Mouse (Mus musculus) kidney, embryonic 16.5 days (tissue): ENCODE data around the gene Stx17. TPM values are rescaled to one million over a fixed set of nuclear protein-coding genes. Genes with fewer than 3 reads are reported as not detected.

Experiments
- ATAC-seq: fragments of 200-750 bp; cut with Nextera tagmentation; 2 replicates; pipeline ENCODE4 v1.8.0; 2017; ENCODE audit warnings: moderate TSS enrichment; ENCODE audit not compliant: low FRiP score, low TSS enrichment
- H3K27ac ChIP-seq: fragments of 300-500 bp; sonication (generic); 2 replicates; pipeline ENCODE4 v1.5.1; 2014; ENCODE audit warnings: low read length
- H3K27me3 ChIP-seq: fragments of 300-500 bp; sonication (generic); 2 replicates; pipeline ENCODE4 v1.6.1; 2014; ENCODE audit warnings: low read length, control low read depth, mixed read lengths; ENCODE audit not compliant: insufficient read depth
- H3K36me3 ChIP-seq: fragments of 300-500 bp; sonication (generic); 2 replicates; pipeline ENCODE4 v1.6.1; 2014; ENCODE audit warnings: low read length, control low read depth, mixed read lengths; ENCODE audit not compliant: insufficient read depth
- H3K4me1 ChIP-seq: fragments of 300-500 bp; sonication (generic); 2 replicates; pipeline ENCODE4 v1.6.1; 2014; ENCODE audit warnings: low read length, control low read depth, mixed read lengths; ENCODE audit not compliant: insufficient read depth
- H3K4me2 ChIP-seq: fragments of 300-500 bp; sonication (generic); replicated peaks from 2 replicates; pipeline ENCODE4 v1.6.1; 2014; ENCODE audit warnings: low read depth, low read length
- H3K4me3 ChIP-seq: fragments of 300-500 bp; sonication (generic); 2 replicates; pipeline ENCODE4 v1.5.1; 2014; ENCODE audit warnings: mild to moderate bottlenecking, low read length
- H3K9ac ChIP-seq: fragments of 300-500 bp; sonication (generic); replicated peaks from 2 replicates; pipeline ENCODE4 v1.6.1; 2014; ENCODE audit warnings: low read length
- H3K9me3 ChIP-seq: fragments of 300-500 bp; sonication (generic); 2 replicates; pipeline ENCODE4 v1.6.1; 2016; ENCODE audit warnings: low read length, control low read depth
- WGBS: fragments of 180-500 bp; shearing (Covaris S2); extraction: QIAGEN DNeasy Blood & Tissue Kit; methylation state at CpG from one replicate; pipeline ENCODE4 v1.1.7; 2014; 5-methylcytosine and 5-hydroxymethylcytosine counted together
- polyA plus RNA-seq: library from polyadenylated mRNA; unstranded; fragments of >200 nt; fragmentation: Nextera tagmentation; extraction: Ambion mirVana; gene quantifications from 2 replicates; pipeline ENCODE4 v1.2.1, GENCODE M21; 2015

Stx17 gene
- polyA plus RNA-seq, 1 experiment from 2014 or later, result 23.6 TPM

DNA sequence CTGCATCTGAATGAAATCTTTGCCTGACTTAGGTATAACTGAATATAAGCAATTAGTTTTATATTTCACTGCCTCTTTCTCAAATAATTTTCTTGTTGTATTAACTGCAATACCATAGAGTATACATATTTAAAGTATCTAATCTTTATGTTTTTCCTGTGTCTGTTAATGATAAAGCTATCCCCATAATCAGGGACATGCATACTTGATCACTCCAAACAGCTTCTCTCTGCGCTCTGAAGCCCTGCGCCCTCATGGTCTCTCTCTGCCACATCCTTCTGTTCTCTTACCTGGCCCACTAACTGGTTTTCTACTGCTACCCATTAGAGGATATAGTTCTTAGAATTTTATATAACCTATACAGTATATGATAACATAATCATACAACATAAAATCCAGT lies 24.8 kb downstream of the Stx17 start:
- Histone ChIP-seq H3K4me1 (no peaks in the 10 kb centered on the region), H3K36me3 (no peaks in the 10 kb centered on the region), H3K4me2 (no peak overlapping the region), H3K9ac (no peak overlapping the region), H3K27me3 (no peaks in the 10 kb centered on the region), H3K27ac (no peak overlapping the region), H3K9me3 (no peaks in the 10 kb centered on the region), H3K4me3 (no peak overlapping the region)
- no peak for ATAC-seq
- WGBS, result 91% methylated on average over 2 of the region's 2 CpGs

DNA sequence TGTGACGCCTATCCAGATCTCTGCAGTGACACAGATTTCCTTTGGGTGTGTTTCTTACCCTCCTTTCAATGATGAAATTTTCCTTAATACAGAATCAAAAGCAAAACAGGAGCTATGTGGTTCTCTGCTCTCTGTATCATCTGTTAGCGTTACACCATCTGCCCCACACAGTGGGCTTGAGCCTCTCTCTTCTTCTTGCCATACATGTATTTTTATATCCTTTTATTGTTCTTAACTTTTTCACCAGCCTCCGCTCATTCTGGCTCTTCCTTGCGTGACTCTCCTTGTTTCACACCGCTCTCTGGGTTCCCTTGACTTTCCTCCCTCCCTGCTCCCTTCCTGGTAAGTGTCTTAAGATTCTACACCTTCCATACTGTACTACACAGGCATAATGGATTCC lies 28.5 kb downstream of the Stx17 start:
- Histone ChIP-seq H3K27me3 (no peaks in the 10 kb centered on the region), H3K9me3 (no peaks in the 10 kb centered on the region), H3K4me1 (no peaks in the 10 kb centered on the region), H3K9ac (no peak overlapping the region), H3K27ac (no peak overlapping the region), H3K4me2 (no peak overlapping the region), H3K36me3 (no peaks in the 10 kb centered on the region), H3K4me3 (no peak overlapping the region)
- ATAC-seq, result no peak
- 89% methylated on average over 5 of the region's 5 CpGs for WGBS

DNA sequence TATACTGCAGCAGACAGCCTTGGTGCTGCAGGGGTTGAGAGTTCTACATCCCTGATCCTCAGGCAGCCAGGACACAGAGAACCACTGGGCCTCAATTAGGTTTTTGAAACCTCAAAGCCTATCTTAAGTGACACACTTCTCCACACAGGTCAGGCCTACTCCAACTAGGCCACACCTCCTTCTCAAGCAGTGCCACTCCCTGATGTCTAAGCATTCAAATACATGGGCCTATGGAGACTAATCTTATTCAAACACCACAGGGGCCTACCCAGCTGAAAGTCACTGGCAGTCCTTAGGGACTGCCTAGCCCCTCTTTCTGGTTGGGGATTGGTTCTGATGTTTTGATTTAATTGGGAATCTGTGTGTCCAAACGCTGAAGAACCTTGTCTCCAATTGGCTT lies 31.1 kb downstream of the Stx17 start:
- 62% methylated on average over 1 of the region's 1 CpGs for WGBS
- no peak for ATAC-seq
- H3K36me3 ChIP-seq, result no peaks in the 10 kb centered on the region
- H3K27me3 ChIP-seq, result no peaks in the 10 kb centered on the region
- H3K4me3 ChIP-seq, result no peak overlapping the region
- no peak overlapping the region for H3K4me2 ChIP-seq
- H3K4me1 ChIP-seq, result no peaks in the 10 kb centered on the region
- no peaks in the 10 kb centered on the region for H3K9me3 ChIP-seq
- no peak overlapping the region for H3K9ac ChIP-seq
- no peak overlapping the region for H3K27ac ChIP-seq

GRCm38 (mm10) chr4:48160386-48160785 lies 35.7 kb downstream of the Stx17 start:
- ATAC-seq, result no peak
- 79% methylated on average over 4 of the region's 4 CpGs for WGBS
- Histone ChIP-seq H3K9ac (no peak overlapping the region), H3K9me3 (no peaks in the 10 kb centered on the region), H3K4me3 (no peak overlapping the region), H3K4me1 (no peaks in the 10 kb centered on the region), H3K36me3 (0 out of 2 replicates have a peak, but pooled peaks cover 4% of the 10 kb centered on the region), H3K27me3 (no peaks in the 10 kb centered on the region), H3K4me2 (no peak overlapping the region), H3K27ac (no peak overlapping the region)

DNA sequence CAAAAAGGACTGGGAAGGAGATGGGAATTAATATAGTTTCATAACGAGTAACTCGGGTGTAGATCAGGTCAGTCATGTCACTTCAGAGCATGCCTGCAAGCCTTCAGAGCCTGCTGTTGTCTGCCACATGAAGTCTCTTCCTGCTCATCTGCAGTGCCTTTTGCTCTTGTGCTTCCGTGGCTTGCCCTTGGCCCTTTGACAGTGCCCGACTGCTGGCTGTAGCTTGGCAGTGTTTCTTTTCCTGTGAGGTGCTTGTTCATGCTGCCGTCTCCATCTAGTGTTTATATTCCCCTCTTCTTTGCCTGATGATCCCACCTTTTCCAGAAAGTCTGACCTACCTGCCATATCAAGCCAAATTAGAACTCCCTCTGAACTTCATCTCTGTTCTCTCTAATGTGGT lies 39.1 kb downstream of the Stx17 start:
- Histone ChIP-seq H3K9ac (no peak overlapping the region), H3K27ac (no peak overlapping the region), H3K9me3 (no peaks in the 10 kb centered on the region), H3K27me3 (no peaks in the 10 kb centered on the region), H3K4me1 (no peaks in the 10 kb centered on the region), H3K4me3 (no peak overlapping the region), H3K4me2 (no peak overlapping the region), H3K36me3 (peaks cover 14% of the 10 kb centered on the region; the same call in 1 of the 2 replicates)
- WGBS, result 81% methylated on average over 5 of the region's 5 CpGs
- no peak for ATAC-seq

- Histone ChIP-seq H3K27ac (no peak overlapping the region), H3K36me3 (0 out of 2 replicates have a peak, but pooled peaks cover 2% of the 10 kb centered on the region), H3K4me2 (no peak overlapping the region), H3K4me1 (no peaks in the 10 kb centered on the region), H3K27me3 (no peaks in the 10 kb centered on the region), H3K9ac (no peak overlapping the region), H3K9me3 (0 out of 2 replicates have a peak, but pooled peaks cover 4% of the 10 kb centered on the region), H3K4me3 (no peak overlapping the region)
- 92% methylated on average over 3 of the region's 3 CpGs for WGBS
- ATAC-seq, result no peak
These were observed 51.0 kb downstream of the Stx17 start for GRCm38 (mm10) chr4:48175666-48176065.

GRCm38 (mm10) chr4:48180922-48181321 lies 56.2 kb downstream of the Stx17 start:
- H3K9me3 ChIP-seq, result 0 out of 2 replicates have a peak, but pooled peaks cover 4% of the 10 kb centered on the region
- H3K9ac ChIP-seq, result no peak overlapping the region
- 40% methylated on average over 2 of the region's 2 CpGs for WGBS
- no peaks in the 10 kb centered on the region for H3K4me1 ChIP-seq
- H3K4me3 ChIP-seq, result no peak overlapping the region
- no peak overlapping the region for H3K4me2 ChIP-seq
- no peaks in the 10 kb centered on the region for H3K27me3 ChIP-seq
- no peak overlapping the region for H3K27ac ChIP-seq
- no peak for ATAC-seq
- peaks cover 6% of the 10 kb centered on the region; the same call in 1 of the 2 replicates for H3K36me3 ChIP-seq

- ATAC-seq, result no peak
- Histone ChIP-seq H3K9ac (no peak overlapping the region), H3K4me1 (no peaks in the 10 kb centered on the region), H3K27ac (no peak overlapping the region), H3K9me3 (0 out of 2 replicates have a peak, but pooled peaks cover 4% of the 10 kb centered on the region), H3K27me3 (no peaks in the 10 kb centered on the region), H3K36me3 (peaks cover 6% of the 10 kb centered on the region; the same call in 1 of the 2 replicates), H3K4me3 (no peak overlapping the region), H3K4me2 (no peak overlapping the region)
- 79% methylated on average over 6 of the region's 6 CpGs for WGBS
These were observed 56.7 kb downstream of the Stx17 start for GRCm38 (mm10) chr4:48181366-48181765.

GRCm38 (mm10) chr4:48182115-48182806 lies 57.5 kb downstream of the Stx17 start:
- no peak overlapping the region for H3K27ac ChIP-seq
- peaks cover 6% of the 10 kb centered on the region; the same call in 1 of the 2 replicates for H3K36me3 ChIP-seq
- WGBS, result 85% methylated on average over 8 of the region's 8 CpGs
- 0 out of 2 replicates have a peak, but pooled peaks cover 4% of the 10 kb centered on the region for H3K9me3 ChIP-seq
- no peak for ATAC-seq
- H3K4me1 ChIP-seq, result no peaks in the 10 kb centered on the region
- H3K9ac ChIP-seq, result no peak overlapping the region
- H3K4me2 ChIP-seq, result no peak overlapping the region
- H3K4me3 ChIP-seq, result no peak overlapping the region
- no peaks in the 10 kb centered on the region for H3K27me3 ChIP-seq

DNA sequence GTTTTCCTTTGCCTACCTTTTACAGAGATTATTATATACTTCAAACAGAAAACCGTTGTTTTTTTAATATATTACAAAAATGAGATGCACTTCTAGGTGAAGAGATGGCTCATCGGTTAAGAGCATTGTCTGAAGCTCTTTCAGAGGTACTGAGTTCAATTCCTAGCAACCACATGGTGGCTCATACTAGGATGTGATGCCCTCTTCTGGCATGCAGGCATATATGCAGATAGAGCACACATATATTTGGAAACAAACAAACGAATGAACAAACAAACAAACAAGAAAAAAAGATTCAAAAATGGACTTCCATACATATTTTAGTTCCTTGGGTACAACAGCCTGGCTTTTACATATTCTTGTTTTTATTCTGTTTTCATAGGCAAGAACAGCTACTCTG lies 73.2 kb downstream of the Stx17 start:
- Histone ChIP-seq H3K36me3 (peaks cover 22% of the 10 kb centered on the region), H3K9me3 (no peaks in the 10 kb centered on the region)
- WGBS, result 88% methylated on average over 3 of the region's 3 CpGs

More for the DNA sequence above, 73.2 kb downstream of the Stx17 start:
- no peak for ATAC-seq
- H3K9ac ChIP-seq, result no peak overlapping the region
- H3K4me1 ChIP-seq, result no peaks in the 10 kb centered on the region
- no peaks in the 10 kb centered on the region for H3K27me3 ChIP-seq
- H3K4me3 ChIP-seq, result no peak overlapping the region
- H3K4me2 ChIP-seq, result no peak overlapping the region
- H3K27ac ChIP-seq, result no peak overlapping the region
